Mouse (Mus musculus): ENCODE measurements around the gene Agtpbp1. TPM values are rescaled to one million over a fixed set of nuclear protein-coding genes. Genes with fewer than 3 reads are reported as not detected.
A peak's percentile ranks its signal among the peaks of the same experiment; 100 is the strongest.

Agtpbp1 gene
- total RNA-seq, 2 experiments from 2014 or later = 351 to 374 TPM

- DNase-seq (ENCODE audit: extremely low spot score in 1 of 2, low spot score in 1 of 2) = no peak
Measured at GRCm38 (mm10) chr13:59536631-59537030, 48.4 kb downstream of the Agtpbp1 start.

- no peak for DNase-seq (ENCODE audit: extremely low spot score in 1 of 2, low spot score in 1 of 2)
Measured at GRCm38 (mm10) chr13:59535746-59536145, 49.3 kb downstream of the Agtpbp1 start.

DNA sequence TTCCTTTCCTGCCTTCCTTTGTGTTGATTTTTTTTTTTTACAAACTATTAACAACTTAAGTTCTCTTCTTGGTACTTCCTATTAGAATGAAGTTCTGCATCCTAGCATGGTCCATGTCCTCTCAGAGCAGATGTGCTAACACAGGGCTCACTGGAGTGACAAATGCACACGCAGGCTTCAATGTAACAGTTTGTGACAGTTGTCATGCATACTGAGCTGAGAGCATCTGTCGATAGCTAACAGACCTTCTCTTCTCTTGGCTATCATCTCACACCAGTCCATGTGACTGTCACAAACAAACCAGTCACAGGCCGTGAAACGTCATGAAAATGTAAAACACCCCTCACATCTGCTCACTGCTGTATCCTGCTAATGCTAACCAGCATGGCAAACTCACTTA is 50.7 kb downstream of the Agtpbp1 start:
- DNase-seq (ENCODE audit: extremely low spot score in 1 of 2, low spot score in 1 of 2) = no peak

- no peak for DNase-seq (ENCODE audit: extremely low spot score in 1 of 2, low spot score in 1 of 2)
Measured at GRCm38 (mm10) chr13:59533331-59533730, 51.7 kb downstream of the Agtpbp1 start.

DNA sequence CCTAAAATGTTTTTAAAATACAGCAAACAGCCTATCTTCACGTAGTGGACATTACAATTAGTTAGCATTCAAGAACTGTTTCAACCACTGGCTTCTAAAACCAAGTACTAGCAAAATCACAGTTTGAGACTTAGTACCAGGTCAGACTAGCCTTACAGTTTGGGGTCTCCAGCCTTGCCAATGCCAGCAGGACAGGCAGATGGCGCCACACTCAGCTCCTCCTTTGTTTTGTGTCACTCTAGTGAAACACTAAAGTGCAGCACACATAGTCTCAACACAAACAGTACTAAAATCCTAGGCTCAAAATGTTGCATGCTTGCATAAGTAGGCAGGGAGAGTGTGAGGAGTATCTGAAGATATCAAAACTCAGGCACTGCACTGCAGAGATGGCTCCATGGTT is 53.8 kb downstream of the Agtpbp1 start:
- DNase-seq (ENCODE audit: extremely low spot score in 1 of 2, low spot score in 1 of 2) = no peak

- no peak for DNase-seq (ENCODE audit: extremely low spot score in 1 of 2, low spot score in 1 of 2)
Measured at GRCm38 (mm10) chr13:59530491-59530890, 54.5 kb downstream of the Agtpbp1 start.

DNA sequence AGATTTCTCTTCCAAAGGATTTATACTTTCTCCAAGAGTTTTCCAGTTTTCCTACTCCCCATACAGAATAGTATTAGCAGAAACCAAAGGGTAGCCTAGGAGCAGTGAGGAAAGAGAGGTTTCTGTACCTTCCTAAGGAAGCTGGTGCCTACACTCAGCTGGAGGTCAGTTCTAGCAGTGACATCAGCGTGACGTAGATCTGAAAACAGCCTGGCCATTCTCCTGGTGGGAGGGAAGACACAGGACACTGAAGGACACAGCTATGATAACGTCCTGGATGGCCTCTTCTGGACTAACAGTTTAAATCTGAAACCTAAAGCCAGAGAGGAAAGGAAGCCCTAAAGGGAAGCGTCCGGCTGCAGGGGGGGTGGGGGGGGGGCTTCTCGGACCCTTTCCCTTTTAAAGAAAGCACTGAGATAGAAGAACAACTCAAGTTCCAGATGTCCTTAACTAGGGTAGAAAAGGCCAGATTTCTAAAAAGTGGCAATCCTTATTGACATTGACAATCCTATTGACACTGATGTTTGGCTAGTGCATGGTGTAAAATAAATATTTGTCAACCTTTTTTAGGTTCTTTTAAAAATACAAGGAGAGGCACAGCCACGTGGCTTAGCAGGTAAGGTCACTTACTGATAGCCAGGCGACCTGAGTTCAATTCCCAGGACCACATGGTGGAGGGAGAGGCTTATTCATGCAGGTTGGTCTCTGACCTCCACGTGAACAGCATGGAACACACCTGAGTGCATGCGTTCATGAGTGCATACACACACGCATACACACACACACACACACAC is 63.6 kb downstream of the Agtpbp1 start:
- DNase-seq (ENCODE audit: extremely low spot score in 1 of 2, low spot score in 1 of 2) = no peak

GRCm38 (mm10) chr13:59520834-59521233 is 64.2 kb downstream of the Agtpbp1 start:
- DNase-seq (ENCODE audit: extremely low spot score in 1 of 2, low spot score in 1 of 2) = no peak

GRCm38 (mm10) chr13:59519479-59519878 is 65.5 kb downstream of the Agtpbp1 start:
- no peak for DNase-seq (ENCODE audit: extremely low spot score in 1 of 2, low spot score in 1 of 2)

- DNase-seq (ENCODE audit: extremely low spot score in 1 of 2, low spot score in 1 of 2) = no peak
Measured at GRCm38 (mm10) chr13:59518016-59518415, 67.0 kb downstream of the Agtpbp1 start.

DNA sequence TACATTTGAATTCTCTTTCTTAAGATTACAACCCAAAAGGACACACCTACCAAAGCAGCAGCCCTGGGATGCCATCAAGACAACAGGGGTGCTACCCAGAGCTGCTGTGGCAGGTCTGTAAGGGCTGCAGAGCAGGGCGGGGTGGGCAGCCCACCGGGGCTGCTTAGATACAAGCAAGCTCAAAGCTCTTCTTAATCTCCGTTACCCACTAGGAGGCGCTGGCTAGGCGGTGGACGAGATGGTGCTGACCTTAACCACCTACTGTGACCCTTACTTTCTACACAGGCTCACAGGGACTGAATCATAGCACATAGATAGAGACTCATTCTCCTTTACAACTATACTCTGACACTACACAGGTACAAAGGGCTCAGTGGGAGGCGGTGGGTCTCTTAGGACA is 70.0 kb downstream of the Agtpbp1 start:
- DNase-seq (ENCODE audit: extremely low spot score in 1 of 2, low spot score in 1 of 2) = peak in 1 of 2 experiments; percentile 50

DNA sequence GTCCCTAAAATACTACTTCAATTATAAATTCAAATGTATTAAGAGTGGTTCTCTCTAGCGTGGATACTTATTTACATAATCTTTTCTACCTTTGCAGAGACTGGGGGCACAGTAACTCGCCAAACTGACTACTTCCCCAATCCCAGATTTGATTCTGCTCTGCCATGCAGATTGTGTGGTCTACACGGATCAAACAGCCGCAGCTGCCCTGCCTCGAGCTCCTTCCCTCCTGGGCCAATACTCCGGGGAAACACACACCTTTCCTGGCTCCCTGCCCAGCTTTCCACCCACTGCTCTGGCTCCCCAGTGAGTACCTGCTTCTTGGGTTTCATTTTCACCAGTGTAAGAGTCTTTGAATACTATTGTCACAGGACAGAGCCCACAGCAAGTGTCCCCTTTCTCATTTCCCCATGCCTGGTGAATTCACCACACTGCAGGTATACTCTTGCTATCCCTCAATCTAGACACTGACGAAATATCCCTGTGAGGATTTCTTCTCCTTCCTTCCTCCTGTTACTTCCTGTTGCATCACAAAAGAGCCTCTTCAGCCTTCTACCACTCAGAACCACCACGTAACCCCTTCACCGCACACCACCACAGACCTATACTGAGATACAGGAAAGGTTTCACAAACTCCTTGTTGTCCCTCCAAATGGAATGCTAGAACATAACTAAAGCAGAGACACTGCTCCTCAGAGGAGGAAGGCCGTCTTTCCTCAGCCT is 75.2 kb downstream of the Agtpbp1 start:
- DNase-seq (ENCODE audit: extremely low spot score in 1 of 2, low spot score in 1 of 2) = no peak

DNA sequence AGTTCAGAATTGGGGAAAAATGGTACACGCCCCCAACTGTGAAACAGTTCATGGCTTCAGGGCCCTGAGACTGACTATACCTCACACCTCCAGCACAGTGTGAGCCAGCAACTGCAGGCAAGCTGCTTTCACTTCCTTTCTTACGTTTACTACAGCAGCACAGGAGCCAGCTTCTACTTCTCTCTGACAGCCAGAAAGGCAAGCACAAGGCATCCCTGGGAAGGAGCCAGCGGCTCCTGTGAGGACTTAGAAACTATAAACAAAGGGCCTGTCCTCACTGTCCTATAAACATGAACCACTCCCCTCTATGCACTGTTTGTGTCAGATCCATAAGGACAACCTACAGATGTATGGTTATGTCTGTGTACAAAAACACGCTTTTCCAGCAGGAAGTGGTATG is 76.4 kb downstream of the Agtpbp1 start:
- no peak for DNase-seq (ENCODE audit: extremely low spot score in 1 of 2, low spot score in 1 of 2)

GRCm38 (mm10) chr13:59506450-59506849 is 78.6 kb downstream of the Agtpbp1 start:
- DNase-seq (ENCODE audit: extremely low spot score in 1 of 2, low spot score in 1 of 2) = no peak

DNA sequence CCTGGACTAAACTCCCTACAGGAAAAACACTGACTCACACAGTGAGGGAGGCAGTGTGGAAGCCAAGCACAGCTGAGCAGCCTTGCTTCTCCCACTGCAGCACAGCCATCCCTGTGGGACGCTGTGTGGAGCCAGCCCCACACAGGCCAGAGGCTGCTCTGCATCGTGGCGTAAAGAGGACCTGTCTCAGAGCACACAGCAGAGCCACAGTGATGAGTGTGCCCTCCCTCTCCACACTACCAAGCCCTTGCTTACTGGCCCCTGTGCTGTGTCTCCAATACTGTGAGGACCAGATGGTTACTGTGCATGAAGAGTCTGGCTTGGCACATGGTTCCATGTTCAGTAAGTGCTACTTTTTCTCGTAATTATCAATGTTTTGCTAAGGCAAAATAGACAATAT is 79.2 kb downstream of the Agtpbp1 start:
- peak in 1 of 2 experiments; percentile 21 for DNase-seq (ENCODE audit: extremely low spot score in 1 of 2, low spot score in 1 of 2)

- no peak for DNase-seq (ENCODE audit: extremely low spot score in 1 of 2, low spot score in 1 of 2)
Measured at GRCm38 (mm10) chr13:59503581-59503980, 81.4 kb downstream of the Agtpbp1 start.

DNA sequence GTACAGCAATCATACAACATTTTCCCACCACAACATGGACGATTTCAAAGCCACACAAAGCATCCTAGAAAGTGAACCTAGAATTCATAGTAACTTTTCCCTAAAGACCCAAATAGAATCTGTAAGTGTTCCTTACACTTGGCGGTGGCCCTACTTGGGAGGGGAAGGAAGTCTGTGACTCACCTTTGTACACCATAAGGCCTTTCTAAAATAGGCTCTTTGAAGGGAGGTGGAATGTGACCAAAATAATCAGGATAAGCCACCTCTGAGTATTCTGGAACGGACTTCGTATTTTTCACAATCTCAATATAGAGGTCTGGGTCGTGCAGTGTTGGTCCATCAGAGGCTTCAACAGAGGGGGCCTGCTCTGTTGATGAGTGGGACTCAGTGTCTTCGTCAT is 85.2 kb downstream of the Agtpbp1 start:
- no peak for DNase-seq (ENCODE audit: extremely low spot score in 1 of 2, low spot score in 1 of 2)

DNA sequence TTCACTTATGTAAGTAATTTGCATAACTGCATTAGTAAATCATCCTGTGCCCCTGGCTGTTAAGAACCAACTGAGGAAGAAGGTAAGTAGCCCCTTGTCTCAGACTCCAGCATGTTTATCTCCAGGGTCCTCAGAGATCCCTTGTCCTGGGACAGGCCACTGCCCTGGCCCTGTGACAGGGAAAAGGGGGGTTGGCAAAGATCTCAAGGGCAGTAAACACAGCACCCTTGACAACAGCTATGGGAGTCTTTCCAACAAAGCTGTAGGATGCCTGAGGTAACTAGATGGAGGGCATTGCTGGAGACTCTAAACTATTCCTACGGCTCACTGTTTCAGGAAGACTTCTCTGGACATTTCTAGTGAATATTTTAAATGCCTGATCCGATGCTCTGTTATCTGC is 85.7 kb downstream of the Agtpbp1 start:
- no peak for DNase-seq (ENCODE audit: extremely low spot score in 1 of 2, low spot score in 1 of 2)

GRCm38 (mm10) chr13:59498191-59498590 is 86.8 kb downstream of the Agtpbp1 start:
- no peak for DNase-seq (ENCODE audit: extremely low spot score in 1 of 2, low spot score in 1 of 2)

GRCm38 (mm10) chr13:59495839-59496238 is 89.2 kb downstream of the Agtpbp1 start:
- DNase-seq (ENCODE audit: extremely low spot score in 1 of 2, low spot score in 1 of 2) = no peak

- no peak for DNase-seq (ENCODE audit: extremely low spot score in 1 of 2, low spot score in 1 of 2)
Measured at GRCm38 (mm10) chr13:59494619-59495262, 90.3 kb downstream of the Agtpbp1 start.

Data from layer of hippocampus, postnatal 25 days (tissue).